Mouse (Mus musculus): ENCODE results near the gene Rab44.

DNA sequence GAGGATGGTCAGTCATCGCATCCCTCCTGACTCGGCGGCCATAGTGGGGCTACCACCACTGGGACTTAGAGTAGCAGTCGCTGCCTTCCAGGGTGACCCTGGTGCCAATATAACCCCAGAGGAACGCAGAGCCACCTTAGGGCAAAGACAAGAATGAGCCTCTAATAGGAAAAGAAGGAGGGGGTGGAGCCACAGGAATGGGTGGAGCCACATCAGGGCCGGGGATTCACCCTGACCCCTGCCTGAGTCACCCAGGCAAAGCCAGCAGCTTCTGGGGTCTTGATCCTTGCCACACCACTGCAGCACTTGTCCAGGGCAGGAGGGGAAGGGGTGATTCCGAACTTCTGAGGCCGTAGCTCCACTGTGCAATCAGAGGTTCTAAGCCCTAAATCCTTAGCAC, 30.4 kb upstream of the Rab44 start:
- TF ChIP-seq CTCF (IDR thresholded peaks at IDR 0.05; ENCODE audit: low read depth, low read length) = no peak
- TF ChIP-seq POLR2A (IDR thresholded peaks at IDR 0.05; ENCODE audit: insufficient read depth, low read length) = no peak
- TF ChIP-seq EP300 (IDR thresholded peaks at IDR 0.05; ENCODE audit: insufficient read depth, low read depth, low read length) = no peak

Data from ES-Bruce4 (cell line).